Mouse (Mus musculus) embryonic facial prominence, embryonic 10.5 days (tissue): Measurements from ENCODE around the gene Itgb3. TPM values are rescaled to one million over a fixed set of nuclear protein-coding genes. Genes with fewer than 3 reads are reported as not detected.

Source experiments
- DNase-seq: peaks from one replicate; pipeline ENCODE4 v3.0.0-alpha.2; 2017; ENCODE audit warnings: low spot score
- H3K27ac ChIP-seq: fragments of 300-500 bp; sonication (generic); replicated peaks from 2 replicates; pipeline ENCODE4 v1.5.1; 2016; ENCODE audit warnings: mild to moderate bottlenecking
- H3K27me3 ChIP-seq: fragments of 300-500 bp; sonication (generic); replicated peaks from 2 replicates; pipeline ENCODE4 v1.6.1; 2016; ENCODE audit warnings: low read depth, mild to moderate bottlenecking; ENCODE audit not compliant: poor library complexity, severe bottlenecking
- H3K36me3 ChIP-seq: fragments of 300-500 bp; sonication (generic); replicated peaks from 2 replicates; pipeline ENCODE4 v1.6.1; 2016; ENCODE audit warnings: mild to moderate bottlenecking, moderate library complexity
- H3K4me1 ChIP-seq: fragments of 300-500 bp; sonication (generic); 2 replicates; pipeline ENCODE4 v1.6.1; 2016
- H3K4me3 ChIP-seq: fragments of 300-500 bp; sonication (generic); 2 replicates; pipeline ENCODE4 v1.5.1; 2016; ENCODE audit warnings: mild to moderate bottlenecking, moderate library complexity
- H3K9me3 ChIP-seq: fragments of 300-500 bp; sonication (generic); 2 replicates; pipeline ENCODE4 v1.6.1; 2016; ENCODE audit warnings: mild to moderate bottlenecking
- WGBS: fragments of 180-500 bp; shearing (Covaris S2); methylation state at CpG from one replicate; pipeline ENCODE4 v1.1.7; 2016; 5-methylcytosine and 5-hydroxymethylcytosine counted together
- polyA plus RNA-seq: library from polyadenylated mRNA; unstranded; fragments of >200 nt; fragmentation: Nextera tagmentation; extraction: Ambion mirVana; gene quantifications from 2 replicates; pipeline ENCODE4 v1.2.1, GENCODE M21; 2016

Gene Itgb3
- polyA plus RNA-seq, 1 experiment from 2014 or later, result 4.2 TPM

DNA sequence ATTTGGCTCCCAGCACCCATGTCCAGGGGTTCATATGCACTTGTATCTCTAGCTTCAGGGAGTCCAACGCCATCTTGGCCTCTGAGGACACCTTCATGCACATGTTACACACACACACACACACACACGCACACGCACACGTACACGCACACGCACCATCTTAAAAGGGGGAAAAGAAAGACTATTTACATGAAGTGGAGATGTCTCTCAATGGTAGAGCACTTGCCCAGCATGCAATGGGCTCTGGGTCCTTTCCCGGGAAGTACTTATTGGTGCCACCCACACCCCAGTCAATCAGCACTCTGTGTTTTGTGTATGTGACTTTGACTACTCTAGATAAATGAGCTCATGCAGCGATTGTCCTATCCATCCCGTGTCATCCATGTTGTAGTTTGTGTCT lies 19.9 kb upstream of the Itgb3 start:
- no peak overlapping the region for H3K4me3 ChIP-seq
- peaks cover 13% of the 10 kb centered on the region for H3K4me1 ChIP-seq
- no peak overlapping the region for H3K27ac ChIP-seq
- no peaks in the 10 kb centered on the region for H3K27me3 ChIP-seq
- H3K36me3 ChIP-seq, result no peaks in the 10 kb centered on the region
- peaks cover 13% of the 10 kb centered on the region for H3K9me3 ChIP-seq
- 94% methylated on average over 9 of the region's 9 CpGs for whole genome bisulfite sequencing
- DNase-seq, result no peak

DNA sequence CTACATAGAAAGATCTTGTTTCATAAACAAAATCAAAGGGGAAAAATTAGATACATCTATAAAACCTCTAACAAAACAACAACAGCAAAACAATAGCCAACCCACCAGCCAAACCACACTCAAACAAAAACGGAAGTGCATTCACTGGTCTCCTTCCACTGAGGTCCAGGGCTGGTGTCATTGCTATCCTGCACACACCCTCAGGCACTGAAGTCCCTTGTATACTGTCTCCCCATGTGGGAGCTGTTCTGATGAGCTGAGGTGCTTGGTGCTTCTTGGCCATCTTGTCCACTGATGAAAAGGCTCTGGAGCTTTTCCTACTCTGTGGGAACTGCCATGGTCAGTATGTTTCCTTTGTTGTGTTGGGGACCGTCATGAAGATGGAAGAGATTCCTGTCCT lies 19.3 kb upstream of the Itgb3 start:
- Histone ChIP-seq H3K4me1 (peaks cover 12% of the 10 kb centered on the region), H3K36me3 (no peaks in the 10 kb centered on the region), H3K4me3 (no peak overlapping the region), H3K27me3 (no peaks in the 10 kb centered on the region), H3K27ac (no peak overlapping the region), H3K9me3 (peaks cover 13% of the 10 kb centered on the region)
- no peak for DNase-seq
- WGBS, result 94% methylated on average over 2 of the region's 2 CpGs

GRCm38 (mm10) chr11:104589570-104589969 lies 18.2 kb upstream of the Itgb3 start:
- Histone ChIP-seq H3K9me3 (peaks cover 13% of the 10 kb centered on the region), H3K4me1 (peaks cover 12% of the 10 kb centered on the region), H3K36me3 (no peaks in the 10 kb centered on the region), H3K27ac (no peak overlapping the region), H3K4me3 (no peak overlapping the region), H3K27me3 (no peaks in the 10 kb centered on the region)
- WGBS, result 69% methylated on average over 1 of the region's 1 CpGs
- no peak for DNase-seq

DNA sequence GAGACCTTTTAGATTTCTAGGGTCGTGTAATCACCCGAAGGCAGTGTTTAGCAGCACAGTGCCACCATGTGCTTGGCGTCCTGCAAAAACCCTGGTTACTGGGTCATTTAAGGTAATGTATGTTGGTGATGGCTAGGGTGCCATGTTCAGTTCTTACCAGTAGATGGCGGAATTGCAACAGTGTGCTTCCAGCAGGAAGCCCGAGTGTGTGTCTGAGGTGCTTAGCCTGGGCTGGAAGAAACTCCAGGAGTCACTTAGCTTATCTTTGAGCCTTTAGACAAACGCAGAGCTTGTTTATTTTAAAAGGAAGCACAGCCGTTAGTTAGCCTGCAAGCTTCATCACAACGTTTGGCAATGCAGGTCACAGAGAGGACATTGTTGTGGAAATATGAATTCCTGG lies 17.7 kb upstream of the Itgb3 start:
- H3K9me3 ChIP-seq, result peaks cover 13% of the 10 kb centered on the region
- DNase-seq, result peak; percentile 81
- 4% methylated on average over 8 of the region's 8 CpGs for WGBS
- H3K4me3 ChIP-seq, result no peak overlapping the region
- no peaks in the 10 kb centered on the region for H3K36me3 ChIP-seq
- H3K4me1 ChIP-seq, result peaks cover 12% of the 10 kb centered on the region
- no peak overlapping the region for H3K27ac ChIP-seq
- H3K27me3 ChIP-seq, result no peaks in the 10 kb centered on the region

DNA sequence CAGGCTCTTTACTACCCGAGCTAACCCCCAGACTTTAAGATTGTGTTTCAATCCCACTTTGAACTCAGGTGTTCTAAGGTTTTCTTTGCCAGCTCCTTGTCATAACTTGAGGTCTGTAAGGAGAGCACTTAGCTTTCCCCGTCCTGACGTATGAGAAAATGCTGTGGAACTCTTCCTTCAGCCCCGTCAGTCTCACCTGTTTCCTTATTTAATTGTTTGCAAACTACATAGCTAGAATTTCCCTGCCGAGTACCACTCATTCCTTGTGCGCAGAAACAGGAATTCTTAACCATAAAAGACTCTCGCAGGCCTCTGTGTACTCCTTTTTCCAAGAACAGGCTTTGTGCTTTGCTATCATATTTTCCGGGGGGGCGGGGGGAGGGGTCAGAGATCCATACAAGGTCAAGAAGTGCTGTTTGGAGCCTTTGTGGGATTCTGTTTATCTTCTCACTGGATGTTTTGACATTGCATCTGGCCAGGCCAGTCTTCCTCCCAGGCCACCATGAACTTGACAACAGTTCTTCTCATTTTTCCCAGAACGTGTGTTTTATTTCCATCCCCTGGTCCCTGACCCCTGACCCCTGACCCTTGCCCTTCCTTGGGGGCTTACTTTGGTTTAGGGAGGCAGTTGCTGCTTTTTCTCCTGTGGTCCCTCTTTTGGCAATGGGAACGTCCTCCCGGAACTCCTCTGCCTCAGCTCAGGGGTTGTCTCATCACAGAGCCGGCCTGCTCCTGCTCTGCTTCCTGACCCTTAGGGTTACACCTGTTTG lies 15.5 kb upstream of the Itgb3 start:
- Histone ChIP-seq H3K27ac (no peak overlapping the region), H3K4me3 (no peak overlapping the region), H3K36me3 (no peaks in the 10 kb centered on the region), H3K9me3 (peaks cover 13% of the 10 kb centered on the region), H3K27me3 (no peaks in the 10 kb centered on the region), H3K4me1 (peaks cover 24% of the 10 kb centered on the region)
- WGBS, result 57% methylated on average over 13 of the region's 13 CpGs
- peak; percentile 29 for DNase-seq

- WGBS, result 76% methylated on average over 10 of the region's 10 CpGs
- H3K4me3 ChIP-seq, result no peak overlapping the region
Observed at GRCm38 (mm10) chr11:104596365-104596764, 11.4 kb upstream of the Itgb3 start.

GRCm38 (mm10) chr11:104599265-104599945 lies 8.4 kb upstream of the Itgb3 start:
- Histone ChIP-seq H3K27me3 (peaks cover 9% of the 10 kb centered on the region; the same call in 1 of the 2 replicates), H3K4me3 (no peak overlapping the region), H3K4me1 (peaks cover 15% of the 10 kb centered on the region), H3K27ac (no peak overlapping the region), H3K9me3 (no peaks in the 10 kb centered on the region), H3K36me3 (no peaks in the 10 kb centered on the region)
- no peak for DNase-seq
- WGBS, result 90% methylated on average over 13 of the region's 13 CpGs

More at GRCm38 (mm10) chr11:104596365-104596764, 11.4 kb upstream of the Itgb3 start:
- no peak for DNase-seq
- Histone ChIP-seq H3K27ac (peak overlapping the region; percentile 5; the same call in 1 of the 2 replicates), H3K27me3 (0 out of 2 replicates have a peak, but pooled peaks cover 5% of the 10 kb centered on the region), H3K9me3 (no peaks in the 10 kb centered on the region), H3K4me1 (peaks cover 24% of the 10 kb centered on the region), H3K36me3 (no peaks in the 10 kb centered on the region)

DNA sequence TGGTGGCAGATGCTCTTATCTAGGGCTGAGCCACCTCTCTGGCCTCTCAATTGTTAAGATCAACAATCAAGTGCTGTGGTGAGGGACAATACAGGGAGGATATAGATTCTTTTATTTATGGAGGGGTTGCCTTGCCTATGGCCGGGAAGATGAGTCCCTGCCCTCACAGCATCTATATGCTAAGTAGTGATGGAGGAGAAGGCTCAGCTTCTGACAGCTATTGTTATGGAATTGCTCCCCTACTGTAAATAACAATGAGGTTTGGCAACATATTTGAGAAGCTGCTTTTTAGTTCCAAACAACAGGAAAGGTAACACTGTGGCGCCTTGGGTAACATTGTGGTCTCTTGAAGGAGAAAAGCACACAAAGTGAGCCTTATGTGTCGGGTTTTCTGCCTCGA lies 7.1 kb upstream of the Itgb3 start:
- Histone ChIP-seq H3K9me3 (no peaks in the 10 kb centered on the region), H3K36me3 (no peaks in the 10 kb centered on the region), H3K27ac (no peak overlapping the region), H3K27me3 (peaks cover 21% of the 10 kb centered on the region), H3K4me1 (peaks cover 13% of the 10 kb centered on the region), H3K4me3 (no peak overlapping the region)
- DNase-seq, result no peak
- 42% methylated on average over 4 of the region's 4 CpGs for WGBS

- DNase-seq, result no peak
- no peak overlapping the region for H3K27ac ChIP-seq
- H3K27me3 ChIP-seq, result peaks cover 56% of the 10 kb centered on the region
- H3K4me3 ChIP-seq, result no peak overlapping the region
- H3K4me1 ChIP-seq, result peaks cover 20% of the 10 kb centered on the region
- 51% methylated on average over 6 of the region's 6 CpGs for WGBS
- no peaks in the 10 kb centered on the region for H3K36me3 ChIP-seq
- H3K9me3 ChIP-seq, result no peaks in the 10 kb centered on the region
Observed at GRCm38 (mm10) chr11:104604192-104604591, 3.6 kb upstream of the Itgb3 start.

DNA sequence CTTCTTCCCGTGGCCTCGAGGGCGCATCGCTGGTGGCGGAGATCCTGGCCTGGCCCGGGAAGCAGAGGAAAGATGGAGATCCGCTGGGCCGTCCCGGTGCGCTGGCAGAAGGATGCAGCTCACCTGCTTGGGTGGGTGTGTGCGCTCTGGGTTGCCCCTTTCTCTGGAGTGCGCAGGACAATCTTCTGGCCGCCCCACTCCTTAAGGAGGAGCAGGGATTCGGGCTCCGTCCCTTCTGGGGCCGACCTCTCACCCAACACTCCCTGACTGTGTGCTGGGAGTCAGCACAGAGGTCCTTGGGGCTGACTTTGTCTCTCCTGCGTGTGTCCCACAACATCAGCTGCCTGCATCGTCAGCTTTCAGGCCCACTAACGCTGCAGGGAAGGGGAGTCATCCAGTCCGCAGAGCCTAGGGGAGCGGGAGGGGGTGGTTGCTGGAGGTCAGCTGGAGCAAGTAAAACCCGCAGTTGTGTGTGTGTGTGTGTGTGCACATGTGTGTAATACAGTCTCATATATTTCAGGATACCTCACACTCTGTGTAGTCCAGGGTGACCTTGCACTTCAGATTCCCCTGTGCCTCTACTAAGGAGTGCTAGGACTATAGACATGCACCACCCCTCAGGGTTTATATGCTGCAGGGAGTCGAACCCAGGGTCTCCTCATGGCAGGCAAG lies 585 bp downstream of the Itgb3 start:
- 2% methylated on average over 23 of the region's 23 CpGs for WGBS
- Histone ChIP-seq H3K36me3 (no peaks in the 10 kb centered on the region), H3K27ac (peak overlapping the region; percentile 68; the same call in 1 of the 2 replicates), H3K9me3 (no peaks in the 10 kb centered on the region), H3K27me3 (peaks cover 86% of the 10 kb centered on the region), H3K4me1 (peaks cover 20% of the 10 kb centered on the region), H3K4me3 (peak overlapping the region; percentile 73)
- peak; percentile 26 for DNase-seq

DNA sequence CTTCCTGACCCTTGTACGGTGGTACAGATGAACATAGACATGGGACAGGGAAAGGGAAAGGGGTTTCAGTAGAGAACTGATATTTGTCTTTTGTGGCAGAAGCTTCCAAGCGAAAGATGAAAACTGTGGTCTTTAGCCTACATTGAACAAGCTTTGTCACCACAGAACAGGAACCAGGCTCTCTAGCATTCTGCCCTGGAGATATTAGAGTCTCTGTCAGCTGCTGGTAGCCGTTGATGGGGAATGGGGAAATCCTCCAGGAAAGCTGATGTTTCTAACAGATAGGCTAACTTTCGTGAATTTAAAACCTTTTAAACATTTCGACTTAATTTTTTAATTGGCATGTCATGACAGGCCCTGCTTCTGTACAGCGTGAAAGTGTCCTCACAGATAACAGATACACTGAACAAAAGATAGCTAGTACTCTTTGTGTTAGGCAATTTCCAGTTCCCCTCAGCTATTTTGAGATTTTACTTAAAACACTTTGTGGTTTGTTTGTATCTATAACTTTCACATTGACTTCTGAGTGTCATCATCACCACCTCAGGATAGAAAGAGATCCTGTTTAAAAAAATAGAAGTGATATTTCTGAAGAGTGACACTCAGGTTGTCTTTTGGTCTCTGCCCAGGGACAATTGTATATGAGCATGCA lies 1.4 kb downstream of the Itgb3 start:
- 64% methylated on average over 6 of the region's 6 CpGs for WGBS
- DNase-seq, result no peak
- peaks cover 86% of the 10 kb centered on the region for H3K27me3 ChIP-seq

DNA sequence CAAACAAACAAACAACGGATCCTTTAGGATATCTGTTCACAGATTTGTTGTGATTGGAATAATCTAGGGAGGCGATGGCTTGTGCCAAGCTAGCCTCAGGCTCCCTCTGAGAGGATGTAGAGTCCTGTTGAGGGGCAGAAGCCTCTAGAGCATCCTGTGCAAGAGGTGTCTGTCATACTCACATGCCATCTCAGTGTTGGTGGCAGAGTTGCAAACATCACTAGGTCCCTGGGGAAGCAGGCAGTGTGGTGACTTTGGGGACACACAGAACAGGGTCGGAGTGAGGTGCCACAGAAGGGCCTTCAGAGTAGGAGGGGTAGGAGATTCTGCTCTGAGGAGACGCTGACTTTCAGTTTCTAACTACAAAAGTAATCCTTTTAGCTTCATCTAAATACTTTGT lies 1.9 kb downstream of the Itgb3 start:
- no peak for DNase-seq
- WGBS, result 50% methylated on average over 4 of the region's 4 CpGs
- H3K4me1 ChIP-seq, result peaks cover 15% of the 10 kb centered on the region
- H3K9me3 ChIP-seq, result no peaks in the 10 kb centered on the region
- peaks cover 80% of the 10 kb centered on the region for H3K27me3 ChIP-seq
- no peak overlapping the region for H3K4me3 ChIP-seq
- H3K27ac ChIP-seq, result no peak overlapping the region
- H3K36me3 ChIP-seq, result no peaks in the 10 kb centered on the region

More for the DNA sequence above, 1.4 kb downstream of the Itgb3 start:
- Histone ChIP-seq H3K27ac (no peak overlapping the region), H3K4me1 (peaks cover 19% of the 10 kb centered on the region), H3K9me3 (no peaks in the 10 kb centered on the region), H3K4me3 (no peak overlapping the region), H3K36me3 (no peaks in the 10 kb centered on the region)
